Mouse (Mus musculus) MEL (cell line): ENCODE results near the gene Dph1. TPM values are rescaled to one million over a fixed set of nuclear protein-coding genes. Genes with fewer than 3 reads are reported as not detected.

ENCODE experiments used
- DNase-seq: peaks from one replicate; pipeline ENCODE4 v3.0.0; 2011; ENCODE audit warnings: low read depth, low spot score
- H3K27ac ChIP-seq: 2 replicates; pipeline ENCODE4 v1.5.1; 2012; ENCODE audit warnings: low read depth, mild to moderate bottlenecking, control low read depth, low read length, moderate library complexity; ENCODE audit not compliant: control insufficient read depth
- H3K27me3 ChIP-seq, 2 experiments: fragments of 150-350 bp in 1 of 2; sonication (generic) in 1 of 2; 2 replicates each; pipeline ENCODE4 v1.6.1; 2012; ENCODE audit warnings: low read length in 2 of 2, mild to moderate bottlenecking in 2 of 2, improper control_type of control experiment in 1 of 2, moderate library complexity in 1 of 2; ENCODE audit not compliant: insufficient read depth in 2 of 2, control insufficient read depth in 1 of 2
- H3K36me3 ChIP-seq, 2 experiments: 2 replicates each; pipeline ENCODE4 v1.6.1; 2012 to 2014; ENCODE audit warnings: low read length in 2 of 2, improper control_type of control experiment in 1 of 2, inconsistent platforms in 1 of 2, mild to moderate bottlenecking in 1 of 2; ENCODE audit not compliant: insufficient read depth in 2 of 2, control insufficient read depth in 1 of 2
- H3K4me1 ChIP-seq, 2 experiments: fragments of 150-350 bp in 1 of 2; sonication (generic) in 1 of 2; 2 replicates each; pipeline ENCODE4 v1.6.1; 2012; ENCODE audit warnings: low read length in 2 of 2, improper control_type of control experiment in 1 of 2, mild to moderate bottlenecking in 1 of 2; ENCODE audit not compliant: insufficient read depth in 2 of 2, control insufficient read depth in 1 of 2
- H3K4me3 ChIP-seq, 2 experiments: fragments of 150-350 bp in 1 of 2; sonication (generic) in 1 of 2; 2 replicates each; pipeline ENCODE4 v1.5.1; 2012; ENCODE audit warnings: low read depth in 2 of 2, low read length in 2 of 2, mild to moderate bottlenecking in 2 of 2, moderate library complexity in 2 of 2, control low read depth in 1 of 2, improper control_type of control experiment in 1 of 2; ENCODE audit not compliant: control insufficient read depth in 1 of 2, insufficient read depth in 1 of 2
- H3K79me2 ChIP-seq: 2 replicates; pipeline ENCODE4 v1.6.1; 2012; ENCODE audit warnings: mild to moderate bottlenecking, low read length, moderate library complexity; ENCODE audit not compliant: control insufficient read depth, poor library complexity, insufficient read depth
- H3K9ac ChIP-seq: 2 replicates; pipeline ENCODE4 v1.6.1; 2012; ENCODE audit warnings: low read depth, mild to moderate bottlenecking, control low read depth, low read length, moderate library complexity; ENCODE audit not compliant: control insufficient read depth, poor library complexity, severe bottlenecking
- H3K9me3 ChIP-seq: fragments of 150-350 bp; sonication (generic); replicated peaks from 2 replicates; pipeline ENCODE4 v1.6.1; 2012; ENCODE audit warnings: mild to moderate bottlenecking, low read length, improper control_type of control experiment, moderate library complexity; ENCODE audit not compliant: insufficient read depth
- BHLHE40 ChIP-seq: IDR thresholded peaks from 2 replicates; pipeline ENCODE4 v1.6.1; 2012; ENCODE audit warnings: low read depth, mild to moderate bottlenecking, inconsistent platforms, low read length, improper control_type of control experiment, borderline replicate concordance
- CHD1 ChIP-seq: IDR thresholded peaks from 2 replicates; pipeline ENCODE4 v1.6.1; 2012; ENCODE audit warnings: low read depth, mild to moderate bottlenecking, inconsistent platforms, low read length, improper control_type of control experiment
- CHD2 ChIP-seq: IDR thresholded peaks from 2 replicates; pipeline ENCODE4 v1.6.1; 2011; ENCODE audit warnings: low read length, improper control_type of control experiment
- CTCF ChIP-seq, 3 experiments: IDR thresholded peaks in 2 of 3; conservative IDR thresholded peaks in 1 of 3; 2 replicates each; pipeline ENCODE4 v1.5.1; 2011 to 2012; ENCODE audit warnings: low read length in 3 of 3, low read depth in 2 of 3, mild to moderate bottlenecking in 2 of 3, improper control_type of control experiment in 1 of 3, inconsistent platforms in 1 of 3, mixed read lengths in 1 of 3, moderate library complexity in 1 of 3; ENCODE audit not compliant: control insufficient read depth in 1 of 3, insufficient read depth in 1 of 3, poor library complexity in 1 of 3, severe bottlenecking in 1 of 3
- ELF1 ChIP-seq: IDR thresholded peaks from 2 replicates; pipeline ENCODE4 v1.6.1; 2014; ENCODE audit warnings: low read depth, mild to moderate bottlenecking, inconsistent platforms, low read length, improper control_type of control experiment, moderate library complexity
- EP300 ChIP-seq, 2 experiments: IDR thresholded peaks; 2 replicates each; pipeline ENCODE4 v1.6.1; 2011; ENCODE audit warnings: improper control_type of control experiment in 2 of 2, low read length in 2 of 2, low read depth in 1 of 2, mild to moderate bottlenecking in 1 of 2
- GATA1 ChIP-seq: IDR thresholded peaks from 2 replicates; pipeline ENCODE4 v1.6.1; 2011; ENCODE audit warnings: low read depth, low read length, improper control_type of control experiment
- JUND ChIP-seq: IDR thresholded peaks from 2 replicates; pipeline ENCODE4 v1.6.1; 2011; ENCODE audit warnings: low read depth, mild to moderate bottlenecking, improper control_type of control experiment, low read length
- MAFK ChIP-seq: IDR thresholded peaks from 2 replicates; pipeline ENCODE4 v1.6.1; 2011; ENCODE audit warnings: low read depth, mild to moderate bottlenecking, low read length, improper control_type of control experiment, borderline replicate concordance
- MAX ChIP-seq: IDR thresholded peaks from 2 replicates; pipeline ENCODE4 v1.6.1; 2011; ENCODE audit warnings: low read length, improper control_type of control experiment
- MAZ ChIP-seq: IDR thresholded peaks from 2 replicates; pipeline ENCODE4 v1.6.1; 2012; ENCODE audit warnings: low read depth, mild to moderate bottlenecking, inconsistent platforms, low read length, improper control_type of control experiment
- MXI1 ChIP-seq: IDR thresholded peaks from 2 replicates; pipeline ENCODE4 v1.6.1; 2011; ENCODE audit warnings: mild to moderate bottlenecking, low read depth, low read length, improper control_type of control experiment
- MYB ChIP-seq: IDR thresholded peaks from 2 replicates; pipeline ENCODE4 v1.6.1; 2011; ENCODE audit warnings: mild to moderate bottlenecking, low read depth, low read length, improper control_type of control experiment
- MYC ChIP-seq: IDR thresholded peaks from 2 replicates; pipeline ENCODE4 v1.6.1; 2011; ENCODE audit warnings: low read depth, mild to moderate bottlenecking, low read length, improper control_type of control experiment, moderate library complexity
- NELFE ChIP-seq: IDR thresholded peaks from 2 replicates; pipeline ENCODE4 v1.6.1; 2011; ENCODE audit warnings: low read depth, low read length, improper control_type of control experiment
- NRF1 ChIP-seq: IDR thresholded peaks from 2 replicates; pipeline ENCODE4 v1.6.1; 2014; ENCODE audit warnings: low read depth, mild to moderate bottlenecking, inconsistent platforms, low read length, improper control_type of control experiment, moderate library complexity; ENCODE audit not compliant: poor library complexity, insufficient read depth, severe bottlenecking
- POLR2A ChIP-seq, 2 experiments: IDR thresholded peaks; 2 replicates each; pipeline ENCODE4 v1.6.1; 2011 to 2012; ENCODE audit warnings: low read length in 2 of 2, mild to moderate bottlenecking in 2 of 2, control low read depth in 1 of 2, improper control_type of control experiment in 1 of 2, low read depth in 1 of 2, moderate library complexity in 1 of 2; ENCODE audit not compliant: control insufficient read depth in 1 of 2, insufficient read depth in 1 of 2, poor library complexity in 1 of 2
- RAD21 ChIP-seq: IDR thresholded peaks from 2 replicates; pipeline ENCODE4 v1.6.1; 2011; ENCODE audit warnings: mild to moderate bottlenecking, low read depth, low read length, improper control_type of control experiment
- RCOR1 ChIP-seq: IDR thresholded peaks from 2 replicates; pipeline ENCODE4 v1.6.1; 2012; ENCODE audit warnings: low read depth, mild to moderate bottlenecking, inconsistent platforms, low read length, improper control_type of control experiment
- SIN3A ChIP-seq: IDR thresholded peaks from 2 replicates; pipeline ENCODE4 v1.6.1; 2012; ENCODE audit warnings: low read length, improper control_type of control experiment, inconsistent platforms
- TAL1 ChIP-seq: IDR thresholded peaks from 2 replicates; pipeline ENCODE4 v1.6.1; 2012; ENCODE audit warnings: mild to moderate bottlenecking, inconsistent platforms, low read length, moderate library complexity, mixed read lengths
- TBP ChIP-seq: IDR thresholded peaks from 2 replicates; pipeline ENCODE4 v1.8.0; 2011; ENCODE audit warnings: low read depth, low read length, improper control_type of control experiment
- ZC3H11A ChIP-seq: IDR thresholded peaks from 2 replicates; pipeline ENCODE4 v1.6.1; 2012; ENCODE audit warnings: low read depth, mild to moderate bottlenecking, inconsistent platforms, low read length, improper control_type of control experiment
- polyA plus RNA-seq, 2 experiments: library from polyadenylated mRNA; stranded (reverse) in 1 of 2; unstranded in 1 of 2; fragments of >175 nt in 1 of 2; fragments of >200 nt in 1 of 2; gene quantifications; 2 replicates each; pipeline versions ENCODE4 v1.2.1 to v1.2.4; 2012; ENCODE audit warnings: low replicate concordance in 2 of 2, low read depth in 1 of 2; ENCODE audit not compliant: insufficient read length in 2 of 2, insufficient read depth in 1 of 2, missing spikeins in 1 of 2
- total RNA-seq: library from RNA; depleted of rRNA; stranded (reverse); fragments of 300-350 nt; gene quantifications from 2 replicates; pipeline ENCODE4 v1.2.3, GENCODE M21; 2012

The Dph1 gene
- total and polyA plus RNA-seq, 3 experiments: 58.4 to 59.5 TPM; not detected in 1

DNA sequence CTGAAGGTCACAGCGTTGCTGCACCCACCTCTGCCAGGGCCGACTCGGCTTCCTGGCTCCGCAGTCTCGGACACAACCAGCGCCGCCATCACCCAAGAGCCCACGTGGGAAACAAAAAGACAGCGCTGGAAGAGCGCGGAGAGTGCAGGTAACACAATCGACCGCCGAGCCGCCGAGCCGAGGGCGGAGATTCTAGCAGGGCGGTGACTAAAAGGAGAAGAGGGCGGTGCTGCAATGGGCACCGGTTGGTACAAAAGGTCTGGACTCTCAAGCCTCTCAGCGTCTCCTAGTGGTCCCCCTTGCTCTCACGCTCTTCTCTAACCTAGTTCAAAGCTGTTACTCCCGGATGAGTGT, 693 bp downstream of the Dph1 start (continued):
- TF ChIP-seq GATA1 (0 out of 2 replicates have a peak, but pooled peaks have one; percentile 9), TBP (peak; percentile 89), NRF1 (0 out of 2 replicates have a peak, but pooled peaks have one; percentile 37), TAL1 (no peak), MAFK (no peak), ELF1 (peak; percentile 78), MYC (peak; percentile 99), CHD2 (no peak), POLR2A (IDR thresholded peaks at IDR 0.05; ENCODE audit: control insufficient read depth in 1 of 2, insufficient read depth in 1 of 2, low read depth in 1 of 2, low read length in 2 of 2, poor library complexity in 1 of 2) (peak; percentile 73 to 80; a peak in 3 of 4 replicates), RAD21 (peak; percentile 26), CTCF (IDR thresholded peaks at IDR 0.05 in 2 of 3, conservative IDR thresholded peaks at IDR 0.05 in 1 of 3; ENCODE audit: control insufficient read depth in 1 of 3, insufficient read depth in 1 of 3, low read depth in 2 of 3, low read length in 3 of 3, poor library complexity in 1 of 3, severe bottlenecking in 1 of 3) (peak; percentile 6 to 56 (median 33); a peak in 5 of 6 replicates), SIN3A (peak; percentile 100), JUND (no peak), EP300 (IDR thresholded peaks at IDR 0.05; ENCODE audit: low read depth in 1 of 2, low read length in 2 of 2) (peak in 1 of 2 experiments; percentile 62; a peak in 2 of 4 replicates), MAZ (peak; percentile 96; the same call in 1 of the 2 replicates), MYB (no peak), MAX (peak; percentile 100), NELFE (peak; percentile 91)

DNA sequence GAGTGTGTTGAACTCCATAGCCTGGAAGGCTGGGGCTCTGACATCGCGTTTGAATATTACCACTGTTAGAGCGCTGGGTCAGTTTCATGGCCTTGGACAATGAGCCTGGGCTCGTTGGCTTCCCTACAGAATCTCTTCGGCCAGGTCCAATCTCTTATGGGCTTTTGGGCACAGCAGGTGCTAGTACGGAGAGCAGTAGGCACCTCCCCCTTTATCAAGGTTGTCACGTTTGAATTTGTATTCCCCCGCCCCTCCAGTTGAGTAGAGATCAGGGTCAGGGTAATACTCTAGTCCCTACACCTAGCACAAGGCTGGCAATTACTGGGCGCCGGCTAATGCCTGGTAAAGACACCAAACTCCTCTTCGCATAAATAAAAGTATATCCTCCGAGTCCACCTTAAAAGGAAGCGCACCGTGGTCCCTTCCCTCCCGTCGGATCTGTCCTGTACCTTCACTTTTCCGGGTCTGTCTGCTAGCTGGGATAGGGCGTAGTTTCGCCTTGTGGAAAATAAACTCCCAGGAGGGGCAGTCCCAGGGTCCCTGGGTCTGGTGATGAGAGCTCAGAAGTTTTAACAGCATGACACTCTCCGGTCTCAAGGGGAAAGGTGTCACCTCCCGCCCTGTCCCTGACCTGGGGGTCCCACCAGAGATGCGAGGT, 1.2 kb downstream of the Dph1 start:
- DNase-seq: peak; percentile 83
- Histone ChIP-seq H3K4me3 (peak overlapping the region; percentile 81 to 86), H3K27ac (peak overlapping the region; percentile 75), H3K36me3 (peaks cover 0 to 3% of the 10 kb centered on the region in 2 experiments; a peak in 2 of 4 replicates), H3K79me2 (peaks cover 17% of the 10 kb centered on the region), H3K4me1 (peaks cover 0 to 11% of the 10 kb centered on the region in 2 experiments; a peak in 3 of 4 replicates), H3K27me3 (peaks cover 2 to 11% of the 10 kb centered on the region in 2 experiments; a peak in 2 of 4 replicates), H3K9ac (peak overlapping the region; percentile 91), H3K9me3 (no peaks in the 10 kb centered on the region)
- TF ChIP-seq ZC3H11A (no peak), CHD2 (no peak), POLR2A (IDR thresholded peaks at IDR 0.05; ENCODE audit: control insufficient read depth in 1 of 2, insufficient read depth in 1 of 2, low read depth in 1 of 2, low read length in 2 of 2, poor library complexity in 1 of 2) (peak in 1 of 2 experiments; percentile 7; a peak in 2 of 4 replicates), MAX (no peak), MXI1 (no peak), BHLHE40 (peak; percentile 82), CHD1 (peak; percentile 90; the same call in 1 of the 2 replicates), RCOR1 (peak; percentile 46; the same call in 1 of the 2 replicates)
